Mouse (Mus musculus) small intestine, adult 2 months (tissue): ENCODE results near the gene Dis3l2.

Source experiments
- CTCF ChIP-seq: fragments of 200-500 bp; IDR thresholded peaks from 2 replicates; pipeline ENCODE4 v1.5.1; 2012; ENCODE audit warnings: low read depth, mild to moderate bottlenecking, control low read depth, inconsistent platforms, low read length, moderate library complexity, mixed read lengths; ENCODE audit not compliant: insufficient replicate concordance, insufficient read length; ENCODE audit errors: extremely low read depth
- POLR2A ChIP-seq: fragments of 200-500 bp; IDR thresholded peaks from 2 replicates; pipeline ENCODE4 v1.6.1; 2012; ENCODE audit warnings: low read depth, mild to moderate bottlenecking, control low read depth, inconsistent platforms, low read length, moderate library complexity

- TF ChIP-seq POLR2A, result no peak
- TF ChIP-seq CTCF, result no peak
Measured at GRCm38 (mm10) chr1:86822266-86822665, 118.7 kb downstream of the Dis3l2 start.
